Mouse (Mus musculus): ENCODE results near the gene Gdpd3.

- TF ChIP-seq POLR2A (IDR thresholded peaks at IDR 0.05; ENCODE audit: control insufficient read depth, low read depth, low read length) (no peak), CTCF (IDR thresholded peaks at IDR 0.05; ENCODE audit: control insufficient read depth, insufficient read depth, insufficient replicate concordance, low read depth, low read length) (no peak)
Measured at GRCm38 (mm10) chr7:126749582-126750343, 16.4 kb upstream of the Gdpd3 start.

All from testis, adult 2 months (tissue).